Mouse (Mus musculus) urinary bladder, postnatal 14 days (tissue): ENCODE results near the gene Arf3.
"Not testable (repeated sequence)": the region's sequence is repeated elsewhere in the genome, so short reads cannot be mapped to it uniquely, and the experiment has no call there.

Experiments used
- DNase-seq: peaks from one replicate; pipeline ENCODE4 v3.0.0; 2021; ENCODE audit warnings: low spot score

Arf3 gene

GRCm38 (mm10) chr15:98762670-98763529, at the start of gene Arf3:
TSS of gene Arf3 (minus strand) at chr15:98763214.
- DNase-seq, result peak; percentile 96

- not testable (repeated sequence) for DNase-seq
Observed at GRCm38 (mm10) chr15:98810212-98810611, 47.2 kb upstream of the Arf3 start.

GRCm38 (mm10) chr15:98809390-98809789, 46.4 kb upstream of the Arf3 start, which contains the start of gene Ddn:
TSS of gene Ddn (minus strand) at chr15:98809490.
- DNase-seq, result no peak

GRCm38 (mm10) chr15:98808651-98809134, 45.7 kb upstream of the Arf3 start:
- no peak for DNase-seq

- DNase-seq, result no peak
Observed at GRCm38 (mm10) chr15:98807895-98808650, 45.1 kb upstream of the Arf3 start.

GRCm38 (mm10) chr15:98806809-98807770, 44.1 kb upstream of the Arf3 start:
- DNase-seq, result no peak

- no peak for DNase-seq
Observed at GRCm38 (mm10) chr15:98806071-98806808, 43.2 kb upstream of the Arf3 start.

GRCm38 (mm10) chr15:98805324-98806040, 42.5 kb upstream of the Arf3 start:
- peak; percentile 76 for DNase-seq

GRCm38 (mm10) chr15:98804054-98804453, 41.0 kb upstream of the Arf3 start:
- peak; percentile 81 for DNase-seq

GRCm38 (mm10) chr15:98802926-98803325, 39.9 kb upstream of the Arf3 start:
- DNase-seq, result no peak

- peak; percentile 78 for DNase-seq
Observed at GRCm38 (mm10) chr15:98799396-98799795, 36.4 kb upstream of the Arf3 start.

GRCm38 (mm10) chr15:98798903-98799302, 35.9 kb upstream of the Arf3 start:
- no peak for DNase-seq

GRCm38 (mm10) chr15:98797835-98798492, 35.0 kb upstream of the Arf3 start:
- no peak for DNase-seq

- DNase-seq, result no peak
Observed at GRCm38 (mm10) chr15:98796803-98797595, 34.0 kb upstream of the Arf3 start.

GRCm38 (mm10) chr15:98793141-98793698, 30.2 kb upstream of the Arf3 start:
- no peak for DNase-seq

GRCm38 (mm10) chr15:98792233-98793020, 29.4 kb upstream of the Arf3 start:
- no peak for DNase-seq

- no peak for DNase-seq
Observed at GRCm38 (mm10) chr15:98791771-98792170, 28.8 kb upstream of the Arf3 start.

GRCm38 (mm10) chr15:98791221-98791620, 28.2 kb upstream of the Arf3 start:
- no peak for DNase-seq
